Mouse (Mus musculus): ENCODE data around the gene Nipsnap2. TPM values are rescaled to one million over a fixed set of nuclear protein-coding genes. Genes with fewer than 3 reads are reported as not detected.
"Not testable (repeated sequence)": the region's sequence is repeated elsewhere in the genome, so short reads cannot be mapped to it uniquely, and the experiment has no call there.

Gene Nipsnap2
- polyA plus RNA-seq, 1 experiment from 2014 or later, result 77.3 TPM

GRCm38 (mm10) chr5:129786161-129786560 lies 61.3 kb downstream of the Nipsnap2 start:
- no peaks in the 10 kb centered on the region for H3K27me3 ChIP-seq (ENCODE audit: control insufficient read depth, insufficient read depth, low read length)
- peak overlapping the region; percentile 49 for H3K4me2 ChIP-seq (ENCODE audit: low read depth, low read length, severe bottlenecking)
- H3K4me3 ChIP-seq (ENCODE audit: low read depth, low read length), result peak overlapping the region; percentile 92
- H3K9ac ChIP-seq (ENCODE audit: low read length), result peak overlapping the region; percentile 94
- H3K36me3 ChIP-seq (ENCODE audit: control insufficient read depth, insufficient read depth, low read length), result peaks cover 10% of the 10 kb centered on the region; the same call in 1 of the 2 replicates
- DNase-seq (ENCODE audit: low spot score) (no peak), ATAC-seq (replicated peaks; ENCODE audit: low FRiP score) (no peak)
- peak overlapping the region; percentile 98; the same call in 1 of the 2 replicates for H3K27ac ChIP-seq (ENCODE audit: low read depth, low read length)
- no peaks in the 10 kb centered on the region for H3K9me3 ChIP-seq (ENCODE audit: control insufficient read depth, low read length)
- 85% methylated on average over 6 of the region's 6 CpGs for WGBS
- peaks cover 4% of the 10 kb centered on the region; the same call in 1 of the 2 replicates for H3K4me1 ChIP-seq (replicated peaks; ENCODE audit: control insufficient read depth, insufficient read depth, low read length)

- peak within 1 kb of the TSS; percentile 98 for H3K27ac ChIP-seq (ENCODE audit: low read depth, low read length)
- WGBS, result under 1% methylated on average over 73 of the region's 73 CpGs
- DNase-seq (ENCODE audit: low spot score), result peak; percentile 99
- no peaks in the 10 kb centered on the region for H3K27me3 ChIP-seq (ENCODE audit: control insufficient read depth, insufficient read depth, low read length)
- peak within 1 kb of the TSS; percentile 87 for H3K4me2 ChIP-seq (ENCODE audit: low read depth, low read length, severe bottlenecking)
- peak; percentile 99 for ATAC-seq (replicated peaks; ENCODE audit: low FRiP score)
- no peaks in the 10 kb centered on the region for H3K9me3 ChIP-seq (ENCODE audit: control insufficient read depth, low read length)
- H3K9ac ChIP-seq (ENCODE audit: low read length), result peak within 1 kb of the TSS; percentile 94
- H3K4me1 ChIP-seq (replicated peaks; ENCODE audit: control insufficient read depth, insufficient read depth, low read length), result peaks cover 4% of the 10 kb centered on the region; the same call in 1 of the 2 replicates
- peak within 1 kb of the TSS; percentile 92 for H3K4me3 ChIP-seq (ENCODE audit: low read depth, low read length)
- H3K36me3 ChIP-seq (ENCODE audit: control insufficient read depth, insufficient read depth, low read length), result peaks cover 15% of the 10 kb centered on the region; the same call in 1 of the 2 replicates
Measured at GRCm38 (mm10) chr5:129786818-129787790, 62.2 kb downstream of the Nipsnap2 start, which contains the start of gene Psph. TSS of gene Psph (minus strand) at chr5:129787449.

GRCm38 (mm10) chr5:129787818-129788593 lies 63.1 kb downstream of the Nipsnap2 start:
- Histone ChIP-seq H3K27me3 (ENCODE audit: control insufficient read depth, insufficient read depth, low read length) (no peaks in the 10 kb centered on the region), H3K9me3 (ENCODE audit: control insufficient read depth, low read length) (no peaks in the 10 kb centered on the region), H3K27ac (ENCODE audit: low read depth, low read length) (peak overlapping the region; percentile 73; the same call in 1 of the 2 replicates), H3K4me2 (ENCODE audit: low read depth, low read length, severe bottlenecking) (peak overlapping the region; percentile 87), H3K9ac (ENCODE audit: low read length) (peak overlapping the region; percentile 94), H3K4me1 (replicated peaks; ENCODE audit: control insufficient read depth, insufficient read depth, low read length) (peaks cover 4% of the 10 kb centered on the region; the same call in 1 of the 2 replicates), H3K36me3 (ENCODE audit: control insufficient read depth, insufficient read depth, low read length) (peaks cover 17% of the 10 kb centered on the region; the same call in 1 of the 2 replicates), H3K4me3 (ENCODE audit: low read depth, low read length) (peak overlapping the region; percentile 92)
- ATAC-seq (replicated peaks; ENCODE audit: low FRiP score), result no peak
- no peak for DNase-seq (ENCODE audit: low spot score)
- WGBS, result 17% methylated on average over 11 of the region's 11 CpGs

- not testable (repeated sequence) for H3K4me3 ChIP-seq (ENCODE audit: low read depth, low read length); H3K4me1 ChIP-seq (replicated peaks; ENCODE audit: control insufficient read depth, insufficient read depth, low read length); H3K9me3 ChIP-seq (ENCODE audit: control insufficient read depth, low read length); DNase-seq (ENCODE audit: low spot score); H3K9ac ChIP-seq (ENCODE audit: low read length); H3K27ac ChIP-seq (ENCODE audit: low read depth, low read length); ATAC-seq (replicated peaks; ENCODE audit: low FRiP score); H3K27me3 ChIP-seq (ENCODE audit: control insufficient read depth, insufficient read depth, low read length); H3K4me2 ChIP-seq (ENCODE audit: low read depth, low read length, severe bottlenecking)
- WGBS, result 95% methylated on average over 7 of the region's 8 CpGs
- H3K36me3 ChIP-seq (ENCODE audit: control insufficient read depth, insufficient read depth, low read length), result peaks cover 27% of the 10 kb centered on the region; the same call in 1 of the 2 replicates
Measured at GRCm38 (mm10) chr5:129790591-129790990, 65.7 kb downstream of the Nipsnap2 start.

Other genes with a start within 250 kb of the Nipsnap2 start
- 61.6 and 62.9 TPM in 2 replicates for gene Sfswap, start 223.8 kb upstream of the Nipsnap2 start, polyA plus RNA-seq (2014; fragmentation: Nextera tagmentation; extraction: Ambion mirVana)
- gene Mmp17, start 140.9 kb upstream of the Nipsnap2 start, polyA plus RNA-seq (2014; fragmentation: Nextera tagmentation; extraction: Ambion mirVana), result 6.5 and 8.4 TPM in 2 replicates
- gene Zfp11, start 55.0 kb upstream of the Nipsnap2 start, polyA plus RNA-seq (2014; fragmentation: Nextera tagmentation; extraction: Ambion mirVana), result 8.3 and 8.5 TPM in 2 replicates
- gene Sept14, start 16.6 kb upstream of the Nipsnap2 start, polyA plus RNA-seq (2014; fragmentation: Nextera tagmentation; extraction: Ambion mirVana), result not detected in 2 replicates
- gene Mrps17, start 9.6 kb upstream of the Nipsnap2 start, polyA plus RNA-seq (2014; fragmentation: Nextera tagmentation; extraction: Ambion mirVana), result 164 and 185 TPM in 2 replicates
- 45.2 and 46.4 TPM in 2 replicates for gene Psph, start 62.4 kb downstream of the Nipsnap2 start, polyA plus RNA-seq (2014; fragmentation: Nextera tagmentation; extraction: Ambion mirVana)
- gene Sumf2, start 121.9 kb downstream of the Nipsnap2 start, polyA plus RNA-seq (2014; fragmentation: Nextera tagmentation; extraction: Ambion mirVana), result 43.5 and 45.0 TPM in 2 replicates
- gene Chchd2, start 162.4 kb downstream of the Nipsnap2 start, polyA plus RNA-seq (2014; fragmentation: Nextera tagmentation; extraction: Ambion mirVana), result 880 and 904 TPM in 2 replicates
- gene Zbed5, start 170.7 kb downstream of the Nipsnap2 start, polyA plus RNA-seq (2014; fragmentation: Nextera tagmentation; extraction: Ambion mirVana), result 5.8 and 6.0 TPM in 2 replicates
- gene Phkg1, start 173.5 kb downstream of the Nipsnap2 start, polyA plus RNA-seq (2014; fragmentation: Nextera tagmentation; extraction: Ambion mirVana), result 0.25 and 0.33 TPM in 2 replicates
- gene Nupr1l, start 183.5 kb downstream of the Nipsnap2 start, polyA plus RNA-seq (2014; fragmentation: Nextera tagmentation; extraction: Ambion mirVana), result 4.0 and 5.1 TPM in 2 replicates
- gene Vkorc1l1, start 216.9 kb downstream of the Nipsnap2 start, polyA plus RNA-seq (2014; fragmentation: Nextera tagmentation; extraction: Ambion mirVana), result 32.1 and 35.7 TPM in 2 replicates

Data from forebrain, embryonic 11.5 days (tissue).